Mouse (Mus musculus): Measurements from ENCODE around the gene Gpr6. TPM values are rescaled to one million over a fixed set of nuclear protein-coding genes. Genes with fewer than 3 reads are reported as not detected.
A peak's percentile ranks its signal among the peaks of the same experiment; 100 is the strongest.

The Gpr6 gene
- polyA plus RNA-seq (2012; rRNA removed) = not detected in 2 replicates

DNA sequence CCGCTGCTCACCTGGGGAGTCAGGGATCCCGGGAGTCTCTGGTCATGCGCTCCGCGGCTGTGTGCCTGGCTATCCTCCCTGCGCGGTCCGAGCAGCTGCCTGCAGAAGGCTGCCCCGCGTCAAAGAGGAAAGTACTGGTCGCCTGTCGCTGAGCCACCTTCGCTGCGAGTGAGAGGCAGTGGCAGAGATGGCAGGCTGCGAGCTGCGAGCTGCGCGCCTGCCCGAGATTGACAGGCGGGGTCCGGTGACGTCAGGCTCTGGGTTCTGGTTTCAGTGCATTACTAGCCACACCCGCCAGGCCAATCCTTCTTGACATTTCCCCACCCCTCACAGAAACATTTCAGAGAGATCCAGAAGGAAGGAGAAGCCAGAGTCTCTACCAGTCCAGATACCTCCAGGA, at the start of gene Gpr6:
Gpr6 (minus strand) TSS at position 170 of the 400 bp plus-strand sequence.
- no peak for DNase-seq (ENCODE audit: low read depth)

DNA sequence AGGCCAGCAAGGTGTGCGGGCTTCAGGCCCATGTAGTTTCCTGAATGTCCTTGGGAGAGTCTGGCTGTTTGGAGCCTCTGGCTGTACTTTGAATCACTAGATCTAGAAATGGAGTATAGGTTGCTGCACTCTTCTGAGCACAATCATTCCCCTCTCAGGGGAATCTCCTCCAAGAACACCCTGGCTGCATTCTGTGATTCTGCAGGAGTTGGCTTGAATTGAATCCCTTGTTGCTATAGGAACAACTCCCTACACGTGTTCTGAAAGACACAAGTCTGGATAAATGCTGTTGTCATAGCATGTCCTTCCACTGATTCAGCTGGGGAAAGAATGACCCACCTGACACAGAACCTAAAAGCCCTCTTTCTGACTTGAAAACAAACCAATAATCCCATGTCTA, 28.0 kb upstream of the Gpr6 start:
- DNase-seq (ENCODE audit: low read depth) = no peak

DNA sequence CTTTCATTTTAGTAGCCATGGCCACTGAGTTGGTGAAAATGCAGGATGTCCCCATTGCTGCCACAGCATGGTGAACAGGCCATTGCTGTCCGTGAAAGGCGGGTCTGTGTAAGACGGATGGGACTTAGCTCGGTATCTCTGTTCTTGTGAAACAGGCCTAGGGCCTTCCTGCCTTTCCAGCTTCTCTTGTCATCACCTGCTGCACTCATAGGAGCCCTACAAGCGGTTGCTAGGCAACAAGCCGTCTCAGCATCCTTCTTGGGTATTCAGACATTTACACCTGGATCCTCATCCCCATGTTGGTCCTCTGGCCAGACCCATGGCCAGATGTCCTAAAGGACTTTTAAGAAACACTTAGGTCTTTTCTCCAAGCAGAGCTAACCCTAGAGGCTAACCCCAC, 26.1 kb upstream of the Gpr6 start:
- DNase-seq (ENCODE audit: low read depth) = no peak

DNA sequence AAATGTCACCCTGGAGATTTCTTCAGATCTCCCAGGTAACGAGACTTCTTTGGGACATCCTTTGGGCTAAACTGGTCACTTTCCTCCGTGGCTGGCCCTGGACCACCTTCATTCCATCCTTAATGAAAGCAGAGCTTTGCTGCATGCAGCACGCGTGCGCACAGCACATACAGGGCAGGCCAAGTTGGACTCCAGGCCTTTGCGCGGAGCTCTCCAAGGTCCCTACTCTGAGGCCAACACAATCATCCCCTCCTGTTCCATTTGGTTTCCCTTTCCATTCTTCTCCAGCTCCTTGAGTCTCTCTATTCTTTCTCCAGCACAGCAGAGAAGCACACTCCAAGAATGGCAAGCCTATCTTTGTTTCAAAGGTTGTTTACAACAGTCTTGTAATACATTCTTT, 16.8 kb upstream of the Gpr6 start:
- DNase-seq (ENCODE audit: low read depth) = no peak

DNA sequence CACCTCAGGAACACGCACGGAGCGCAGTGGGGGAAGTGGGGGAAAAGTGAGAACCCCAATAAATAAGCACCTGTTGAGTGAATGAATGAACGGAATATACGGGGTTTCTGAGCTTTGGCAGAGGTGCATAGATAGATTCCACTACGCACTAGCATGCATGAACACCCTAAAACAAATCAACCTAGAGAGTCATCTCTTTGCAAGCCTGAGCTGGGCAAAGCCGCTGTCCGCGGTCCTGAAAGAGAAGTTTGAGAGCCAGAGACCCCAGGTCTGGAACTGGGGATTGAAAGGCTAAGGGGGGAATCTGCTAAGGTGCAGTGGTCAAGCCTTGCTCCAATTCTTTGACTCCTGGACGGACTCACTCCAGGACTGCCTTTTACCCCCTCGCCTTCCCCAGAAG, 389 bp downstream of the Gpr6 start:
- DNase-seq (ENCODE audit: low read depth) = no peak

DNA sequence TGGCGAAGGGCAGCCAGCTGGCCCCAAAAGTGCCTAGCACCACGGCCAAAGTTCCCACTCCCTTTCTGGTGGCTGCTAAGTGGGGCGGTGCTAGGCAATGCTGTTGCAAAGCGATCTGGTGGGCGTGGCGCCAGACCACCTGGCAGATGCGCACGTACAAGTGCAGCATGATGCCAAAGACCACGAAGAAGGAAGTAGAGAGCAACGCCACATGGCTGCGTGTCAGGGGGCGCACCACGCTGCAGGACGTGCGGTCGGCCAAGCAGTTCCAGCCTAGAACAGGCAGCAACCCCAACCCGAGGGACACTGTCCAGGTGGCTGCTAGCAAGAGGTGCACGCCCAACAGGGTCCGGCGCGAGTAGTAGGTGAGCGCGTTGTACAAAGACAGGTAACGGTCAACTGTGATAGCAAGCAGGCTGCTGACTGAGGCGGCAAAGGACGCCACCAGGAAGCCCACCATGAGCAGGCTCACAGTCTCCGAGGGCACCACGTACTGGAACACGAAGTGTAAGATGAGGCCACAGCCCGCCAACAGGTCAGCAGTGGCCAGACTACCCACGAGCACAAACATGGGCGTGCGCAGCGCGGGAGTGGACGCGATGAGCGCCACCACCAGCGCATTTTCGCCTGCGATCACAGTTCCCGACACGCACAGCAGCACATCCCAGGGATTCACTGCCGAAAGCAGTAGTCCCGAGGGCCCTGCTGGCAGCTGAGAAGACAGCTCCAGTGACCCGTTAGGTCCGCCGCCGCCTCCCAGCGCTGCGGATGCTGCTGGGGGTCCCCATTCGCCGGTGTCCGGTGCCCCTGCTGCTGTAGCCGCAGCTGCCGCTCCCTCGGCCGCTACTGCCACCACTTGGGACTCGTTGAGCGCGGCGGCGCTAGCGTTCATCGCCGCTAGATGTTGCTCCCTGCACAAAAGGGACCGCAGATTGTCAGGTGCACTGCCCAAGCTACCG, 1.1 kb downstream of the Gpr6 start:
- no peak for DNase-seq (ENCODE audit: low read depth)

DNA sequence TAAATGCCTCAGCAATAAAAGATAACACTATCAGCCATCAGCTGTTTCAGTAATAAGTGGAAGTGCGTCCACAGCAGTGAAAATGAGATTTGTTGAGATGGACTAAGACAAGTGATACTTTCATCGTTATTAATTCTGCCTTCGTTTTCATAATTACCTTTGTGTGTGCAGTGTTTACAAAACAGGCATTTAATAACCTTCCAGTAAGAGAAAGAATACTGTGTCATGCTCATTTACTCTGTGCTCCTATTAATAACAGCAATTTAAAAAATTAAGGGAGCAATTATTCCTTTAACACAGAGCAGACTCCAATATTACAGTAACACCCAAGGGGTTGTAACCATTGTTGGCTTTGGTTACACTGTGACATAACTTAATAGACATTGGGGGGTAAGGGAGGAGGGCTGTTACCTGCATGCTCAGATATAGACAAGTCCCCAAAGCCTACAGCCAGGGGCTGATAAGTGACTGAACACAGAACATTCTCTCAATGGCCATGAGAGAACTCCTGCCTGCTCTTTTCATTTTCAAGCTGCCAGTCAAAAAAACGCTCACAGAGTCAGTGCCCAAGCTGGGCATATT, 11.7 kb downstream of the Gpr6 start:
- no peak for DNase-seq (ENCODE audit: low read depth)

DNA sequence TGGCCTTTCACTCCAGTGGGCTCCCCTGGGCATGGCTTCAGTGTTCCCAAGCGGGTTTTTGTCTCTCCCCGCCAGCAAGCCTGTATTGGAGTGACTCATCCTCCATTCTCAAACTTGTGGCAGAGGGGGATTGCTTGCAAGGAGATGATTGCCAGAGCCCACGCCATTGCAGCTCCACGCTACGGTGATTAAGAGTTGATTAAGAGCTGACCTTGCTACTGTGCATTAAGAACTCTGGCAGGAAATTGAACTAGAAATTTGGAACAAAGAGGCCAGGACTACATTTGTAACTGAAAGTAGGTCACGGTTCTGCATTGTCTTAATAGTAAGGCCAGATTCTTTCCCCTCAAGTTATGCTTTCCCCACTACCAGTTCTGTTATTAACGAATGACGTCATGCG, 16.5 kb downstream of the Gpr6 start:
- no peak for DNase-seq (ENCODE audit: low read depth)

DNA sequence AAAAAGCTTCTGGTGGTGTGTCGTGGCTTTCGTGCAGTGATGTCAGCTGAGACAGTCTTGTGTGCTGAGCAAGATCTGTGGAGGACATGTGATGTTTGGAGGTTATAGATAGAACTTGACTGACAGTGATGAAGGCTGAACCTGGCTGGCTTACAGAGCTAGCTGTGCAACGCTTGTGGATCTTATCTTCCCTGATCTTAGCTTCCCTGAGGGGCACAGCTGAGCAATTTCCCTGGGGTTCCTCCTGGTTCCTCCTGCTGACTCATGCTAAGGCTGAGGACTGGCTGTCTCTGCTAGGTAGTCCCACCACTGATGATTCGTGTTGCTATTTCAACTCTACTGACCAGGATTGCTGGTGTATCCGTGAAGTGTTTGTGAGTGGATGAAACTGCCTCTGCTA, 18.1 kb downstream of the Gpr6 start:
- DNase-seq (ENCODE audit: low read depth) = no peak

DNA sequence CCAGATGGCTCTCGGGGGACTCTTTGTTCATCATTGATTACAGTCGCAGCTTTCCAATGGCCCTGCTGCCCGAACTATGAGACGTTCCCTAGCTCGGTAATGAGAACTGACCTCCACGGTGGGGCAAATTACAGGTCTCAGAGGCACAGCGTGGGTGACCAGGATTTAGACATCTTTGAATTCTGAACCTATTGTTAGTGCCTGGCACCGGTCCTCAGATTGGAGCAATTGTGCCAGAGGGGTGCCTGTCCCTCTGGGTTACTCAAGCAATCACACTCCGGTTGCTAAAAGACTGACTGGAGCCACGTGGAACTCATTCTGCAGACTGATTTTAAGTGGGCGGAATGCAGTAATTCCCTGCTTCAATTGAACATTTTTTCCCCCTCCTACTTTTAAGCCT, 29.8 kb downstream of the Gpr6 start:
- DNase-seq (ENCODE audit: low read depth) = peak; percentile 28

DNA sequence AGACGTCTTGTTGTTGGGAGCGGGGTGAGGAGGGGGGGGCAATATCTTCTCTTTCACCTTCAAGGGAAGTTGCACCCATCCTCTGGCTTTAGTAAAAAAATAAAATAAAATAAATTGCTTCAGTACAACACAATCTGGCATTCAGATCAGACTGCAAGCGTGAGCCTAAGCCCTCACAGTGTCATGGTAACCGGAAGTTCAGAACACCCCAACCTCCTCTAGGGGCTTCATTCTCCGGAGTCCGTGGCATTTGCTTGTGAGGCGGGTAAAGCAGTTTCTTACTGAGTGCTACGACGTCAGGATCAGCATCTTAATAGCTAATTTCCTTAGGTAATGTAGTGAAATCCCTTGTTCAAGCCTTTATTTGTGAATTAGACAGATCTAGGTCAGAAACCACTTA, 30.6 kb downstream of the Gpr6 start:
- no peak for DNase-seq (ENCODE audit: low read depth)

DNA sequence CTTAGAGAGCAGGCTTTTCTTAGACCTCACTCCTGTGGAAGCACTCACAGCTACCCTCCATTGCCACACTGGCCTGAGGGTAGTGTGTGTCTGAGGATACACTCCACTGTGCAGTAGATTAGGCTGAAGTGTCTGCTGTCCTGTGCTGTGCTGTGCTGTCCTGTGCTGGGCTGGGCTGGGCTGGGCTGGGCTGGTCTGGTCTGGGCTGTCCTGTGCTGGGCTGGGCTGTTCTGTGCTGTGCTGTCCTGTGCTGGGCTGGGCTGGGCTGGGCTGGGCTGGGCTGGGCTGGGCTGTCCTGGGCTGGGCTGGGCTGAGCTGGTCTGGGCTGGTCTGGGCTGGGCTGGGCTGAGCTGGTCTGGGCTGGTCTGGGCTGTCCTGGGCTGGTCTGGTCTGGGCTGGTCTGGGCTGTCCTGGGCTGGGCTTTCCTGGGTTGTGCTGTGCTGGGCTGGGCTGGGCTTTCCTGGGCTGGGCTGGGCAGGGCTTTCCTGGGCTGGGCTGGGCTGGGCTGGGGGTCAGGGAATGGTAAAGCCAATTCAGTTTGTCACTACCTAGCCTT, 31.5 kb downstream of the Gpr6 start:
- DNase-seq (ENCODE audit: low read depth) = no peak

DNA sequence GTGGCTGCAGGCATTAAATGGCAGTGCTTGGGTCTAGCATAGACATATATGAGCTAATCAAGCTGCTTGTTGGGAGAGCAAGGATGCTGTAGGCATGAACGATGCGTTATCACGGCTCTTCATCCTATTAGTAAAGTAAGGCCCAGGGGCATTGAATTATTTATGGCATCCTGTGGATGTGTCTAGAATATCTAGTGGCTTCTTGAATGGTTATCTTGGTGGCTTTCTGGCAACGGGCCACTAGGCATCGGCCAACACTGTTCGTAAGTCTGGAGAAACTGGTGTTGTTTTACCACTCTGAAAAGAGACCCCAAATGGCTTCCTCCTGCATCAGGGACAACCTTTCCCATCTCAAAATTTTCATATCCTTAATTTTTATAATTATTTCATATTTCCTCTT, 33.6 kb downstream of the Gpr6 start:
- DNase-seq (ENCODE audit: low read depth) = no peak

DNA sequence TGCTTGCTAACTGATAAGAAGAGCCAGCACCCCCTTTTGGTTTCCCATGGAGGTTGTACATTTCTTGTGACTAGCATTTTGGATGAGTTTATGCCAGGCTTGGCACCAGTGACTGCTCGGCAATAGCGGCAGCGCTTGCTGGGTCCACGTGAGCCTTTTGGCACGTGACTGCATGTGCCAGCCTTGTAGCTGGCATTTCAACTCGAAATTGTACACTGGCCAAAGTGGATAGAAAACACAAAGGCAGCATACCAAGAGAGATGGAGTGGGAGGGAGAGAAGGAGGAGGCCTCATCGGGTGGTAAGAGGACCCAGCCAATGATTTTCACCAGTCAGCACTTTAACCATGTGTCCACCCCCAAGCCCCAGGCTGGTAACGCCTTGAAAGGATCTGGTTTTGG, 34.4 kb downstream of the Gpr6 start:
- DNase-seq (ENCODE audit: low read depth) = peak; percentile 37

DNA sequence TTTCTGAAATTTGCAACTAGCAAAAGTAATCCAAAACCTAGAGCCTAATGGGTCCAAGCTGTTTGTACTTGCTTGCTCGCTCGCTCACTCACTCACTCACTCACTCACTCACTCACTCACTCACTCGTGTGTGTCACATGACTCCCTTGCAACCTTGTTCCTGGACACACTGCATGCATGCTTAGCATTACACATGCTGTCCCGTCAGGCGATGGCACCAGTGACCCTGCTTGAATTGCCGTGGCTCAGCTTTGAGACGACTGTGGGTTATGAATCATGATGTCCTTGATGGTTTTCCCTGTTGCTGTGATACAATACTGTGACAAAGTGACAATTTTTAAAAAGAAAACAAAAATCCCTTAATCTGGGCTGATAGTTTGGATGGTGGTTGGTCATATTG, 39.3 kb downstream of the Gpr6 start:
- DNase-seq (ENCODE audit: low read depth) = no peak

DNA sequence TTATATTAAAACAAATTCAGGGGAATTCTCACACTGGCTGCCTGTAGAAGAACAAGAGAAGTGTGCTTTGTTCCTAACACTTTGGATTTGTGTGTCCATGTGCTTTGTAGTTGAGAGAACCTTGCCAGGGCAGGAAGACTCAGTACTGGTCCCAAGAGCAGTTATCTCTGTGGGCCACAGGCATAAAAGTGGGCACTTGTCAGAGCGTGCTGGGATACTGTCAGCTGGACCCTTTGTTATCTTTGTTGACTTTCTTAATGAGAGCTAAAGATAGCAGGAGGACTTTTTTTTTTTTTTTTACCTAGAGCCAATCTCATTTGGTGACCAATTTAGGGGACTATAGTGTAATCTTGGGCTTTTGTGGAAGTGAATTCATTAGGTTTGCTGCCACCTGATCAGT, 47.2 kb downstream of the Gpr6 start:
- DNase-seq (ENCODE audit: low read depth) = no peak

DNA sequence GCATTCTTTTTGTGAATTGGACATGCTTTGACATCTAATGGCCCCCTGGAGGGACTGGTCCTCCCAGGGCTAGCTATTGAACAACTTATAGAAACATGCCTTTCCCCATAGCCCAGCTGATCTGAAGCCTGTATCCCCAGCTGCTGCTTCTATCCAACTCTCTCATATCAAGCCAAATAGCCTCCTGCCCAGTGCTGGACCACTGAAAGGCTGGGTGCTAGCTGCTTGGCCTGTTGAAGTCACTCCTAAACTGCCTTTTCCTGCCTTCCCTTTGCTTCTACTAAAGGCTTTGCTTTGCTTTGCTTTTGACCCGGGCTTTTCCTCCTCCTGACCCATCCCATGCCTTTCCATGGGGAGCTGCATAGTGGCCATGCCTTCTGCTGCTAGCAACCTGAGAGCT, 47.7 kb downstream of the Gpr6 start:
- no peak for DNase-seq (ENCODE audit: low read depth)

DNA sequence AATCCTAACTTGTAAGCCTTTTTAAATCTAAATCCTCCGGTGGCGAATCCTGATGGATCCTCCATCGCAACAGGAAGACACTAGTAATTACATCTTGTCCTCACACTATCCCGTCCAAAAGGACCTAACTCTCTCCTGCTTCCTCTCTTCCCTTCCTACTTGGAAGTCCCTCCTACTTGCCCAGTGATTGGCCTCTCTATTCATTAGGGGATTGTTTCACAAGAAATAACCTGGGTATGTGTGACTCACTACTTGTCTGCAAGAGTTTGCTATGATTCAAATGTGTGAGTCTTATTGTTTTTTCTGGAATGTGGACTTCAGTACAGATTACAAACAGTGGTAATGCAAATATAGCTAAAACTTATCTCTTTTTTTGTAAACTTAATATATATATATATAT, 49.9 kb downstream of the Gpr6 start:
- no peak for DNase-seq (ENCODE audit: low read depth)

Other genes starting within 250 kb of the Gpr6 start
- 10.5 and 11.2 TPM in 2 replicates for gene Cdc40, start 189.0 kb downstream of the Gpr6 start, polyA plus RNA-seq (2012; rRNA removed)
- gene Wasf1, start 188.8 kb downstream of the Gpr6 start, polyA plus RNA-seq (2012; rRNA removed) = 1.3 and 1.7 TPM in 2 replicates
- gene Fig4, start 231.0 kb upstream of the Gpr6 start, polyA plus RNA-seq (2012; rRNA removed) = 13.7 and 14.4 TPM in 2 replicates
- gene Ak9, start 231.7 kb upstream of the Gpr6 start, polyA plus RNA-seq (2012; rRNA removed) = 0.22 and 0.42 TPM in 2 replicates

Measured in gonadal fat pad, adult 2 months (tissue).